Mouse (Mus musculus): ENCODE results near the gene Rcc1. TPM values are rescaled to one million over a fixed set of nuclear protein-coding genes. Genes with fewer than 3 reads are reported as not detected.
"Not testable (repeated sequence)": the region's sequence is repeated elsewhere in the genome, so short reads cannot be mapped to it uniquely, and the experiment has no call there.

The Rcc1 gene
- total and polyA plus RNA-seq, 2 experiments, result 3.0 to 4.0 TPM

GRCm38 (mm10) chr4:132291624-132292335 is 61.6 kb downstream of the Rcc1 start:
- peaks cover 22% of the 10 kb centered on the region; the same call in 1 of the 2 replicates for H3K36me3 ChIP-seq (ENCODE audit: control insufficient read depth, insufficient read depth, low read length)
- H3K4me3 ChIP-seq (ENCODE audit: insufficient read depth, low read depth, low read length), result no peak overlapping the region
- TF ChIP-seq POLR2A (IDR thresholded peaks at IDR 0.05; ENCODE audit: extremely low read depth, insufficient read depth, low read length) (no peak), CTCF (IDR thresholded peaks at IDR 0.05; ENCODE audit: low read depth, low read length) (peak; percentile 29; the same call in 1 of the 2 replicates)
- H3K79me2 ChIP-seq (ENCODE audit: control insufficient read depth, insufficient read depth, low read length), result no peaks in the 10 kb centered on the region
- 91% methylated on average over 12 of the region's 12 CpGs for WGBS
- no peak overlapping the region for H3K9ac ChIP-seq (ENCODE audit: low read depth, low read length)
- DNase-seq (ENCODE audit: extremely low read depth, low read depth, low spot score), result no peak
- no peak overlapping the region for H3K27ac ChIP-seq (replicated peaks; ENCODE audit: insufficient read depth, low read depth, low read length)
- no peaks in the 10 kb centered on the region for H3K27me3 ChIP-seq (ENCODE audit: control insufficient read depth, insufficient read depth, low read length)
- H3K4me1 ChIP-seq (ENCODE audit: control insufficient read depth, insufficient read depth, low read length), result no peaks in the 10 kb centered on the region

DNA sequence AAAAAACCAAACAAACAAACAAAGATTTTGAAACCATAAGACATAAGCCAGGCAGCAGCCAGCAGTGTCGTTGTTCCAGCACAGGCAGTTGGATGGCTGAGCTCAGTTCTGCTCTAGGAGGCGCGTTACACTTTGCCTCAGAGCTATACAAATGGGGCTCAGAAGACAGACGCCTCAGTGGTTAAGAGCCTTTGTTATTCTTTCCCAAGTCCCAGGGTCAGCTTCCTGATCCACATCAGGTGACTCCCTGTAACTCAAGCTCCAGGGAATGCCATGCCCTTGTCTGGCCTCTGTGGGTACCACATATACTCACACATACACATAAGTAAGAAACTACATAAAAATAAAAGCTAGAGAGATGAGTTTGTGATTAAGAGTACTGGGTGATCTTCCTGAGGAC is 62.3 kb downstream of the Rcc1 start:
- TF ChIP-seq POLR2A (IDR thresholded peaks at IDR 0.05; ENCODE audit: extremely low read depth, insufficient read depth, low read length) (no peak), CTCF (IDR thresholded peaks at IDR 0.05; ENCODE audit: low read depth, low read length) (no peak)
- no peaks in the 10 kb centered on the region for H3K4me1 ChIP-seq (ENCODE audit: control insufficient read depth, insufficient read depth, low read length)
- WGBS, result 97% methylated on average over 4 of the region's 4 CpGs
- H3K36me3 ChIP-seq (ENCODE audit: control insufficient read depth, insufficient read depth, low read length), result peaks cover 22% of the 10 kb centered on the region; the same call in 1 of the 2 replicates
- DNase-seq (ENCODE audit: extremely low read depth, low read depth, low spot score), result no peak
- no peak overlapping the region for H3K9ac ChIP-seq (ENCODE audit: low read depth, low read length)
- H3K4me3 ChIP-seq (ENCODE audit: insufficient read depth, low read depth, low read length), result no peak overlapping the region
- no peak overlapping the region for H3K27ac ChIP-seq (replicated peaks; ENCODE audit: insufficient read depth, low read depth, low read length)
- H3K27me3 ChIP-seq (ENCODE audit: control insufficient read depth, insufficient read depth, low read length), result no peaks in the 10 kb centered on the region
- no peaks in the 10 kb centered on the region for H3K79me2 ChIP-seq (ENCODE audit: control insufficient read depth, insufficient read depth, low read length)

- 94% methylated on average over 3 of the region's 5 CpGs for WGBS
- not testable (repeated sequence) for H3K9ac ChIP-seq (ENCODE audit: low read depth, low read length); DNase-seq (ENCODE audit: extremely low read depth, low read depth, low spot score); H3K4me3 ChIP-seq (ENCODE audit: insufficient read depth, low read depth, low read length); H3K4me1 ChIP-seq (ENCODE audit: control insufficient read depth, insufficient read depth, low read length); H3K79me2 ChIP-seq (ENCODE audit: control insufficient read depth, insufficient read depth, low read length); H3K27me3 ChIP-seq (ENCODE audit: control insufficient read depth, insufficient read depth, low read length); H3K27ac ChIP-seq (replicated peaks; ENCODE audit: insufficient read depth, low read depth, low read length)
- H3K36me3 ChIP-seq (ENCODE audit: control insufficient read depth, insufficient read depth, low read length), result peaks cover 34% of the 10 kb centered on the region
Observed at GRCm38 (mm10) chr4:132288840-132289239, 64.6 kb downstream of the Rcc1 start.

Other genes with a start within 250 kb of the Rcc1 start
- not detected in 2 replicates for gene Oprd1, start 209.1 kb downstream of the Rcc1 start, total RNA-seq (2014; rRNA removed)
- gene Oprd1, start 209.1 kb downstream of the Rcc1 start, polyA plus RNA-seq (2012; rRNA removed), result 0.02 TPM in 1 of 2 replicates, not detected in the other
- 11.2 and 13.5 TPM in 2 replicates for gene Ythdf2, start 141.3 kb downstream of the Rcc1 start, total RNA-seq (2014; rRNA removed)
- 10.5 and 13.1 TPM in 2 replicates for gene Ythdf2, start 141.3 kb downstream of the Rcc1 start, polyA plus RNA-seq (2012; rRNA removed)
- 3.3 and 5.4 TPM in 2 replicates for gene Gmeb1, start 92.0 kb downstream of the Rcc1 start, total RNA-seq (2014; rRNA removed)
- gene Gmeb1, start 92.0 kb downstream of the Rcc1 start, polyA plus RNA-seq (2012; rRNA removed), result 4.0 and 6.0 TPM in 2 replicates
- gene Taf12, start 79.2 kb downstream of the Rcc1 start, total RNA-seq (2014; rRNA removed), result 5.7 and 7.5 TPM in 2 replicates
- gene Taf12, start 79.2 kb downstream of the Rcc1 start, polyA plus RNA-seq (2012; rRNA removed), result 5.0 and 5.1 TPM in 2 replicates
- gene Rab42, start 50.2 kb downstream of the Rcc1 start, total RNA-seq (2014; rRNA removed), result 0.40 TPM in 1 of 2 replicates, not detected in the other
- gene Rab42, start 50.2 kb downstream of the Rcc1 start, polyA plus RNA-seq (2012; rRNA removed), result not detected in 2 replicates
- 28.3 and 29.5 TPM in 2 replicates for gene Trnau1ap, start 24.1 kb downstream of the Rcc1 start, total RNA-seq (2014; rRNA removed)
- 11.2 and 12.2 TPM in 2 replicates for gene Trnau1ap, start 24.1 kb downstream of the Rcc1 start, polyA plus RNA-seq (2012; rRNA removed)
- 6.6 and 8.9 TPM in 2 replicates for gene Phactr4, start 68.9 kb upstream of the Rcc1 start, total RNA-seq (2014; rRNA removed)
- 7.2 and 8.0 TPM in 2 replicates for gene Phactr4, start 68.9 kb upstream of the Rcc1 start, polyA plus RNA-seq (2012; rRNA removed)
- gene Med18, start 110.3 kb upstream of the Rcc1 start, total RNA-seq (2014; rRNA removed), result 3.8 TPM in 2 replicates
- 1.0 and 1.4 TPM in 2 replicates for gene Med18, start 110.3 kb upstream of the Rcc1 start, polyA plus RNA-seq (2012; rRNA removed)
- gene Sesn2, start 156.9 kb upstream of the Rcc1 start, total RNA-seq (2014; rRNA removed), result 2.7 and 3.6 TPM in 2 replicates
- 5.5 and 6.0 TPM in 2 replicates for gene Sesn2, start 156.9 kb upstream of the Rcc1 start, polyA plus RNA-seq (2012; rRNA removed)
- 59.5 and 87.1 TPM in 2 replicates for gene Atpif1, start 180.1 kb upstream of the Rcc1 start, total RNA-seq (2014; rRNA removed)
- gene Atpif1, start 180.1 kb upstream of the Rcc1 start, polyA plus RNA-seq (2012; rRNA removed), result 25.9 and 26.2 TPM in 2 replicates
- 17.0 and 26.1 TPM in 2 replicates for gene Dnajc8, start 181.9 kb upstream of the Rcc1 start, total RNA-seq (2014; rRNA removed)
- gene Dnajc8, start 181.9 kb upstream of the Rcc1 start, polyA plus RNA-seq (2012; rRNA removed), result 9.7 and 10.4 TPM in 2 replicates
- 1.0 and 1.3 TPM in 2 replicates for gene Ptafr, start 210.5 kb upstream of the Rcc1 start, total RNA-seq (2014; rRNA removed)
- 0.73 and 1.0 TPM in 2 replicates for gene Ptafr, start 210.5 kb upstream of the Rcc1 start, polyA plus RNA-seq (2012; rRNA removed)